Mouse (Mus musculus) 416B (cell line): ENCODE results near the gene Epb41l2.

Experiments
- DNase-seq: peaks from one replicate; pipeline ENCODE4 v3.0.0; 2011; ENCODE audit warnings: low read depth

The Epb41l2 gene

GRCm38 (mm10) chr10:25436703-25437401 is 77.3 kb downstream of the Epb41l2 start:
- no peak for DNase-seq

- DNase-seq = no peak
Measured at GRCm38 (mm10) chr10:25437586-25438298, 78.1 kb downstream of the Epb41l2 start.

- no peak for DNase-seq
Measured at GRCm38 (mm10) chr10:25438299-25438680, 78.7 kb downstream of the Epb41l2 start.

GRCm38 (mm10) chr10:25439163-25439562 is 79.6 kb downstream of the Epb41l2 start:
- no peak for DNase-seq

GRCm38 (mm10) chr10:25439856-25440255 is 80.3 kb downstream of the Epb41l2 start:
- DNase-seq = no peak

- DNase-seq = no peak
Measured at GRCm38 (mm10) chr10:25441405-25441804, 81.8 kb downstream of the Epb41l2 start.

- DNase-seq = no peak
Measured at GRCm38 (mm10) chr10:25443626-25444025, 84.0 kb downstream of the Epb41l2 start.

GRCm38 (mm10) chr10:25444198-25444783 is 84.7 kb downstream of the Epb41l2 start:
- no peak for DNase-seq

GRCm38 (mm10) chr10:25446953-25447525 is 87.4 kb downstream of the Epb41l2 start:
- no peak for DNase-seq

GRCm38 (mm10) chr10:25448676-25449075 is 89.1 kb downstream of the Epb41l2 start:
- DNase-seq = no peak

- peak; percentile 50 for DNase-seq
Measured at GRCm38 (mm10) chr10:25449312-25450020, 89.9 kb downstream of the Epb41l2 start.

GRCm38 (mm10) chr10:25453150-25453549 is 93.6 kb downstream of the Epb41l2 start:
- DNase-seq = no peak

- no peak for DNase-seq
Measured at GRCm38 (mm10) chr10:25453772-25454171, 94.2 kb downstream of the Epb41l2 start.

- DNase-seq = peak; percentile 59
Measured at GRCm38 (mm10) chr10:25457118-25457517, 97.5 kb downstream of the Epb41l2 start.

- DNase-seq = no peak
Measured at GRCm38 (mm10) chr10:25457996-25458395, 98.4 kb downstream of the Epb41l2 start.

- no peak for DNase-seq
Measured at GRCm38 (mm10) chr10:25461832-25462231, 102.2 kb downstream of the Epb41l2 start.

- no peak for DNase-seq
Measured at GRCm38 (mm10) chr10:25462669-25463068, 103.1 kb downstream of the Epb41l2 start.

- DNase-seq = no peak
Measured at GRCm38 (mm10) chr10:25466493-25466892, 106.9 kb downstream of the Epb41l2 start.

- no peak for DNase-seq
Measured at GRCm38 (mm10) chr10:25471944-25472343, 112.3 kb downstream of the Epb41l2 start.

GRCm38 (mm10) chr10:25479716-25480115 is 120.1 kb downstream of the Epb41l2 start:
- no peak for DNase-seq

- no peak for DNase-seq
Measured at GRCm38 (mm10) chr10:25482791-25483190, 123.2 kb downstream of the Epb41l2 start.

- DNase-seq = peak; percentile 66
Measured at GRCm38 (mm10) chr10:25488456-25488855, 128.9 kb downstream of the Epb41l2 start.
